Mouse (Mus musculus) kidney, postnatal 10 days (tissue): ENCODE measurements at regions not wholly inside any gene's neighbourhood (a gene's known extent, or its start where the extent isn't known, plus 50 kb on each side); places are given as distances from the start of the nearest gene placed in this dataset.

Experiments
- DNase-seq: peaks from one replicate; pipeline ENCODE4 v3.0.0; 2021; ENCODE audit warnings: mixed read lengths

DNA sequence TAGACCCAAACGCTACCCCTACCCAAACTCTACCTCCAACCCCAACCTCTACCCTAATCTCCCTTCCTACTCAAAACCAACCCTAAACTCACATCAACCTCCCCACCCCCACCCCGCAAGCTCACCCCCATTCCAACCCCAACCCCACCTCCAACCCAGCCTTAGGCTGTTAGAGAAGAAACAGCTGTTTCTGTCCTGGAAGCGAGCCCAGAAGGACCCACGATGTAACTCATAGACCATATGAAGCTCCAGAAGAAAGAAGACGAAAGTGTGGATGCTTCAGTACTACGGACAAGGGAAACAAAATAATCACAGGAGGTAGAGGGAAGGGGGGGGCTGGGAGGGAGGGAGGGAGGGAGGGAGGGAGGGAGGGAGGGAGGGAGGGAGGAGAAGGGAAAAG, 58.4 kb downstream of the Sox11 start:
- DNase-seq: peak; percentile 49

DNA sequence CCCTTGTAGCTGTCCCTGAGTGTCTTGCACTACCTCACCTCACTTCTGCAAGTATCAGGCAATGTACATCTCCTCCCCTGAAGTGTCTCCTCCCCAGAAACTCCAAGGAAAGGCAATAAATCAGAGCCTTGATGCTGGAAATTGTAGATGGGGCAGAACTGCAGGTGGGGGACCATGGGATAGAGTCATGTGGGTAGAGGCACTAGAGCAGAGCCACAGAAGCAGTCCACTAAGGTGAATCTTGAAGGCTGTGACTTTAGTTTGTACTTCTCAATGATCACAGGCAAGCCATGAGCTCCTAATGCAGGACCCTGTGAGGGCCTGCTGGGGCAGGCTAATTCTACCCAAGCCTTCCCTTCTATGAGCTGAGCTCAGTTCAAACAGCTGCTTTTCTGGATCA, 80.4 kb downstream of the Sox11 start:
- DNase-seq: no peak

- DNase-seq: peak; percentile 50
Measured at GRCm38 (mm10) chr12:27254125-27254524, 88.2 kb downstream of the Sox11 start.

DNA sequence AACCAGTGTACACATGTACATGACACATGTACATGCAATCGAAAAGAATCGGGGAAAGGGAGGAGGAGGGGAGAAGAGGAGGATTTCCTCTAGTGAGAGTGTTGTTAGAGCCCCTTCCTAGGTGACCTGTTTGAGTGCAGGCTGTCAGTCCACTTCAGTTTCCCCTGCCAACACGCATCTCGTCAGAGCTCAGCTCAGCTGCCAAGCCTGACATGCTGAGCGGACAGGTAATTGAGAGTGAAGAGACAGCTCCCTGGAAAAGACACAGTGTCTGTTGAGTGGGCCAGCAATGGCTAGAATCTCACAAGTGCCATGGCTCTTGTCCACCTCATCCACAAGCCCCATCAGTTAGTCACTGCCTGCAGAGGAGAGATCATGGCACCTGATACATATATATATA, 90.9 kb downstream of the Sox11 start:
- no peak for DNase-seq

- no peak for DNase-seq
Measured at GRCm38 (mm10) chr12:27248545-27248855, 93.9 kb downstream of the Sox11 start.

DNA sequence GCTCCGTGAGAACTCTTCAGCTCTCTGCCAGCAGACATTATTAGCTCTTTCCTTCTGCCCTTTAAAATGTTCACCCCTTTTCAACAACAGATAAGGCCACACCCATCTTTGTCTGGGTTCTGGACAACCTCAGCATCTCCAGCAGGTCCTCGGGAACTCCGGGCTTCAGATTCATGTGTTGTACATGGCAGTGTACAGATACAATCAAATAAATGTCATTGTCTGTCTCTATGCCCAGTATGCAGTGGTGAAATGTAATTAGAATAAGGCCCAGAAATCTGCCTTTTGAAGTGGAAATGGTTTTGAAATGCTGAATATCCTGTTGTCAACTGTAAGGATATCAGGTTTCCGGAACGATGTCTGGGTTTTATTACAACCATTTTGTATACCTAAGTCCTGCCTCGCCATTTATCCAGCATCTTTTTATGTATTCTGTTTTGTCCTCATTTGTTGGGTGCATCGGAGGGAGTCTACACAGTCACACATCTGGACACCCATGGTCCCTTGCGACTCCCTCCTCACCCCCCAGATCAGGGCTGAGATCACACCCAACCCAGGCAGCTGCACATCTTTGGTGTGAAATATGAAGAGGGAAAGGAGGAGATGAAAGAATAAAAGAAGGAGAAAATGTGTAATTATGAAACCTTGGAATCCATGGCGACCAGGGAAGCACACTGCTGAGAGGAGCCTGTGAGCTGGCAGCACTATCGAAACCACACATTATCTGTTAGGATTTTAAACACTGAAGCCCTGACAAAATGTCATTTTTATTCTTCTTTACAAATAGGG, 94.4 kb downstream of the Sox11 start:
- no peak for DNase-seq

DNA sequence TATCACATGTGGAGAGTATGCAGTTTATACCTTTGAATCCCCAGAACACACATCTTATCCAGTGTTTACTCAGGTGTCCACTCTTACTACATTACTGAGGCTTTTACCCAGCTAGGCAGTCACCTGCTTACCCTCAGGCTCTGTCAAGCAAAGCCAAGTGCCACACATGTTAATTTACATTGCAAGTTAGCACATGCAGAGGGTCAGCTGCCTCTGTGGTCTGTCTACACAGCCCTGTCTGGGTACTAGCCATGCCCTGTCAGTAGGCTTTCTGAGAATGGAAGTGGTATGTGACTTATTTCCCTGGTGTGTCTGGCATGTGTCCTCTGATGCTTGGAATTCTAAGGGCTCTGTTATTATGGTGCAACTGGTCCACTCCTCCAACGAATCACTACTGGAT, 106.6 kb downstream of the Sox11 start:
- no peak for DNase-seq

GRCm38 (mm10) chr12:27221541-27221940, 120.8 kb downstream of the Sox11 start:
- DNase-seq: no peak

DNA sequence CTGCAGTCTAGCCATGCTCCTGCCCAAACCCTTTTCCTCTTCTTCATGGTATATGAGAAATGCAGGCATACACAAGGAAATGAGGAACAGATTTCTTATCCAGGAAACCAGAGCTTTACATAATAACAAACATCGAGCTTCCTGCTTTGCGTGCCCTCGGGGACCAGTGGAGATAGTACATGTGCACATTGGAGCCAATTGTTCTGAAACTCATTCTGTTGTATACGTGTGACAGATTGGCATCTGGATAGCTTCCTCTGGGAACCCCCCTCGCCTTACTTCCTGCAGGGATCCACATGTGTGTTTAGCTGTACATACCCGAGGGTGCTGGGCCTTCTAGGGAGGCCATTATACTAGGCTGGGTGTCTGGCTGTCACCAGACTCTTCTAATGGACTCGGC, 141.2 kb downstream of the Sox11 start:
- DNase-seq: no peak

DNA sequence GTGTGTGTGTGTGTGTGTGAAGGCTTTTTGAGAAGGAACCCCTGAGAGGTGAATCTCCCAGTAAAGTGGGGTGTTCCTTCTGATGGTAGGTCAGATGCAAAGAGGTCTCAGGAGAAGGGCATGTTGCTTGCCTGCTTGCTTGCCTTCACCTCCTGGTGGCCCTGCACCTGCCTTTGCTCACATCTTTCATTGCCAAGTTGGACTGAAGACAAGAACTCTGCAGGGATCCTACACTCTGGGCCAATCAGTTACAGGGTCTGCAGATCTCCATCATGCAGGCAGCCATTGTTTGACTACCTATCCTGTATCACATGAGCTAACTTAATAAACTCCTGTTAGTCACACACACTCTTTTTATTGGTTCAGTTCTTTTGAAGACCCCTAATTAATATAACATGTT, 148.4 kb downstream of the Sox11 start:
- DNase-seq: no peak

- no peak for DNase-seq
Measured at GRCm38 (mm10) chr12:27191916-27192315, 150.5 kb downstream of the Sox11 start.

- no peak for DNase-seq
Measured at GRCm38 (mm10) chr12:27187480-27187879, 154.9 kb downstream of the Sox11 start.

GRCm38 (mm10) chr12:27182397-27183375, 159.7 kb downstream of the Sox11 start:
- no peak for DNase-seq

- DNase-seq: no peak
Measured at GRCm38 (mm10) chr12:27173561-27173960, 168.8 kb downstream of the Sox11 start.

GRCm38 (mm10) chr12:27173151-27173550, 169.2 kb downstream of the Sox11 start:
- DNase-seq: no peak

DNA sequence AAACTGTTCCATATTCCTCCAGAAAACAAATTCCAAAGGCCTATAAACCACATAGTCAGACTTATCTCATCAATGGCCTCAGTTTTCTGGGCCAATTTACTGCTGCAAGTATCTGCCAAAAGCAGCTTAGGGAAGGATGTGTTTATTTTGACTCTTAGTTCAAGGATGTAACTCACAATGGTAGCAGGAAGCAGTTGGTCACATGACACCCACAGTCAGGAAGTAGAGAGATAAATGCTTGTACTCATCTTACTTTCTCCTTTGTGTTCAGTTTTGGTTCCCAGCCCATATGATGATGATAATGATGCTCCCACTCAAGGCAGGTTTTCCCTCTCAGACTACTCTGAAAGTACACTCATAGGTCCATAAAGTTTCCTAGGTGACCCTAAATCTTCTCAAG, 170.8 kb downstream of the Sox11 start:
- DNase-seq: no peak

DNA sequence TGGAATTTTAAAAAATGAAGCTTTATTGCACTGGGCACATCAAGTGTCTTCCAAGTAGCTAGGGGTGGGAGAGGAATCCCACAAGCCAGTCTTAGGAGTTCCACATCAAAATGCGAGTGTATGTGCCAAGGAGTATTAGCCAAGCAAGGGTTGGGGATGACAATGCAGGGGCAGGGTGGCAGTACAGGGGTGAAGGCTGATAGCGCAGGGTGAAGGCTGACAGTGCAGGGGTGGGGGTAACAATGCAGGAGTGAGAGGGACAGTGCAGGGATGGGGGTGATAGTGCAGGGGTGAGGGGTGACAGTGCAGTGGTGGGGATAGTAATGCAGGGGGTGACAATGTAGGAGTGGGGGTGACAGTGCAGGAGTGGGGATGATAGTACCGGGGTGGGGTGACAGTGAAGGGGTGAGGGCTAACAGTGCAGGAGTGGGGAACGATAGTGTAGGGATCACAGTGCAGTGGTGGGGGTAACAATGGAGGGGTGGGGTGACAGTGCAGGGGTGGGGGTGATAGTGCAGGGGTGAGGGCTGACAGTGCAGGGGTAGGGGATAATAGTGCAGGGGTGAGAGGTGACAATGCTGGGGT, 177.4 kb downstream of the Sox11 start:
- no peak for DNase-seq

DNA sequence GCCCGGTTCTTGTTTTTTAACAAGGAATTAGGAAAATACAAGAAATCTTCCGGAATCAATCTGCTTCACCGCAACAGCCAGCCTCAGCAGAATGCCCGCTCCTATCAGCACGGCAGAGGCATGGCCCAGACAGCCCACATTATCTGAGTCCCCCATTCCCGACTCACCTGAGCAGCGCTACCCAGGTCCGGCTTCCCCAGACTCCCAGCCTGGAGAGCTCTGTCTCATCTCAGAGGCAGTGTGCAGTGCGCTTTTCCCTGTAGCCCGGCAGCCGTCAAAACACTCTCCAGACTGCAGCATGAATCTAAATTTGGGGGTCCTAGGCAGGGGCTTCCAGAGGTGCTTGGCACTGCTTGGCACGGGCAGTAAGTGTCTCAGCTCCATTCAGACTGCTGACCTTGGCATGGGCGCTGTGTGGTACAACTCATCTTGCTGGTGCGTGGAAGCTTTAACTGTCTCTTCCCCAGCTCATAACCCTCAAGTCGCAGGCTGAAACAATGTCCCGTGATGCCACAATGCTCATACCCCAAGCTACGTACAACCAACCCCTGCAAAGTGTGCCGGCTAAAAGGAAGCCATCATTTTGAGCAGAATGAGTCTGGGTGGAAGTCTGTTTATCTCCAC, 182.2 kb downstream of the Sox11 start:
- no peak for DNase-seq

GRCm38 (mm10) chr12:27159416-27160062, 182.8 kb downstream of the Sox11 start:
- DNase-seq: no peak

GRCm38 (mm10) chr12:27150871-27151853, 191.2 kb downstream of the Sox11 start:
- DNase-seq: no peak

- DNase-seq: no peak
Measured at GRCm38 (mm10) chr12:27143310-27143709, 199.1 kb downstream of the Sox11 start.

DNA sequence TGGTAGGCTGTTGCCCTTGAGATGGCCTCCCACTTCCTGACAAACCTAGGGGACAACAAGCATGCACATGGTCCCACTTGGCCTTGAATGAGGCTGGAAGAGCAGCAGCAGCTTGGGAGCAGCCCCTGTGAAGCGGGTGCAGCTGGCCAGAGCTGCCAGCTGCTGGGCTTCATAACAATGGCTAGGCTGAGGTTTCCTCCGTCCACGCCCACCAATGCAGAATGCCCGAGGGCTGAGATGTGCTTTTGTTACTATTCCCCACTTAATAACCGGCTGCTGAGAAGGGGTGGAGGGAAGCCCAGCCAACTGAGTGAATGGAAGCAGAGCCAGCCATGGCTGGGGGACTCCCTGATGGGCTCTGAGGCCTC, 202.1 kb downstream of the Sox11 start:
- DNase-seq: no peak
